Mouse (Mus musculus): ENCODE measurements around the gene Stk4. TPM values are rescaled to one million over a fixed set of nuclear protein-coding genes. Genes with fewer than 3 reads are reported as not detected.

Stk4 gene
- polyA plus RNA-seq, 1 experiment from 2014 or later = 20.9 TPM

DNA sequence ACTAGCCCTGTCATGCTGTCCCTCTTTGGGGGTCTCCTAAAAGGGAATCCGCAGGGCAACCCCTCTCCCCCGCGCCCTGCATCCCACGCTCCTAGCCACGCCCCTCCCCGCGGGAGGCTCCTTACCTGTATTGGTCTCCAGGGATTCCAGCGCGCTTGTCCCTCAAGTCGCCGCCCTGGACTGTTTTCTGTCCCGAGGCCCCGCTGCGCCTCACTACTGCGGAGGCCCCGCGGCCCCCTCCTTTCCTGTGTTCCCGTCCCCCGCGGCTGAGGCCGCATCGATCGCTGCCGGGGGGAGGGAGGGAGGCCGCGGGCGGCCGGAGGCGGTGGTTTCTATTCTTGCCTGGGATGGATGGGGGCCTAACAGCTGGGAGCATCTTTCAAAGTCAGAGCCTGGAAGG is 100.8 kb downstream of the Stk4 start, which contains the start of gene Kcns1:
Kcns1 (minus strand) TSS at position 212 of the 400 bp plus-strand sequence.
- Histone ChIP-seq H3K27ac (ENCODE audit: low read length) (no peak within 1 kb of the TSS), H3K27me3 (ENCODE audit: control insufficient read depth, insufficient read depth, low read length) (peaks cover 61% of the 10 kb centered on the region), H3K4me3 (replicated peaks; ENCODE audit: low read length) (peak within 1 kb of the TSS; percentile 37), H3K9me3 (replicated peaks; ENCODE audit: control insufficient read depth, low read length) (no peaks in the 10 kb centered on the region), H3K9ac (ENCODE audit: low read length) (peak within 1 kb of the TSS; percentile 55), H3K36me3 (ENCODE audit: control insufficient read depth, insufficient read depth, low read length) (no peaks in the 10 kb centered on the region), H3K4me2 (ENCODE audit: low read depth, low read length) (peak within 1 kb of the TSS; percentile 58), H3K4me1 (ENCODE audit: control insufficient read depth, insufficient read depth, low read length) (peaks cover 19% of the 10 kb centered on the region)
- no peak for ATAC-seq (ENCODE audit: insufficient read depth, low FRiP score)
- WGBS = under 1% methylated on average over 29 of the region's 29 CpGs

GRCm38 (mm10) chr2:164173394-164173793 is 103.3 kb downstream of the Stk4 start:
- Histone ChIP-seq H3K9me3 (replicated peaks; ENCODE audit: control insufficient read depth, low read length) (no peaks in the 10 kb centered on the region), H3K36me3 (ENCODE audit: control insufficient read depth, insufficient read depth, low read length) (no peaks in the 10 kb centered on the region), H3K4me3 (replicated peaks; ENCODE audit: low read length) (no peak overlapping the region), H3K9ac (ENCODE audit: low read length) (no peak overlapping the region), H3K4me1 (ENCODE audit: control insufficient read depth, insufficient read depth, low read length) (peaks cover 13% of the 10 kb centered on the region), H3K4me2 (ENCODE audit: low read depth, low read length) (no peak overlapping the region), H3K27me3 (ENCODE audit: control insufficient read depth, insufficient read depth, low read length) (peaks cover 43% of the 10 kb centered on the region), H3K27ac (ENCODE audit: low read length) (no peak overlapping the region)
- ATAC-seq (ENCODE audit: insufficient read depth, low FRiP score) = no peak
- 75% methylated on average over 3 of the region's 3 CpGs for WGBS

- WGBS = 65% methylated on average over 8 of the region's 8 CpGs
- no peak overlapping the region for H3K27ac ChIP-seq (ENCODE audit: low read length)
- H3K4me2 ChIP-seq (ENCODE audit: low read depth, low read length) = no peak overlapping the region
- H3K4me1 ChIP-seq (ENCODE audit: control insufficient read depth, insufficient read depth, low read length) = peaks cover 11% of the 10 kb centered on the region; the same call in 1 of the 2 replicates
- no peak for ATAC-seq (ENCODE audit: insufficient read depth, low FRiP score)
- peaks cover 33% of the 10 kb centered on the region for H3K27me3 ChIP-seq (ENCODE audit: control insufficient read depth, insufficient read depth, low read length)
- no peak overlapping the region for H3K9ac ChIP-seq (ENCODE audit: low read length)
- H3K9me3 ChIP-seq (replicated peaks; ENCODE audit: control insufficient read depth, low read length) = no peaks in the 10 kb centered on the region
- H3K4me3 ChIP-seq (replicated peaks; ENCODE audit: low read length) = no peak overlapping the region
- no peaks in the 10 kb centered on the region for H3K36me3 ChIP-seq (ENCODE audit: control insufficient read depth, insufficient read depth, low read length)
Measured at GRCm38 (mm10) chr2:164174649-164175395, 104.7 kb downstream of the Stk4 start.

- H3K27ac ChIP-seq (ENCODE audit: low read length) = no peak overlapping the region
- ATAC-seq (ENCODE audit: insufficient read depth, low FRiP score) = no peak
- no peak overlapping the region for H3K4me3 ChIP-seq (replicated peaks; ENCODE audit: low read length)
- H3K4me2 ChIP-seq (ENCODE audit: low read depth, low read length) = no peak overlapping the region
- no peak overlapping the region for H3K9ac ChIP-seq (ENCODE audit: low read length)
- H3K9me3 ChIP-seq (replicated peaks; ENCODE audit: control insufficient read depth, low read length) = no peaks in the 10 kb centered on the region
- H3K27me3 ChIP-seq (ENCODE audit: control insufficient read depth, insufficient read depth, low read length) = peaks cover 23% of the 10 kb centered on the region
- 79% methylated on average over 3 of the region's 3 CpGs for WGBS
- peaks cover 8% of the 10 kb centered on the region; the same call in 1 of the 2 replicates for H3K4me1 ChIP-seq (ENCODE audit: control insufficient read depth, insufficient read depth, low read length)
- H3K36me3 ChIP-seq (ENCODE audit: control insufficient read depth, insufficient read depth, low read length) = no peaks in the 10 kb centered on the region
Measured at GRCm38 (mm10) chr2:164175850-164176249, 105.7 kb downstream of the Stk4 start.

- H3K9me3 ChIP-seq (replicated peaks; ENCODE audit: control insufficient read depth, low read length) = no peaks in the 10 kb centered on the region
- ATAC-seq (ENCODE audit: insufficient read depth, low FRiP score) = no peak
- H3K9ac ChIP-seq (ENCODE audit: low read length) = no peak overlapping the region
- H3K4me1 ChIP-seq (ENCODE audit: control insufficient read depth, insufficient read depth, low read length) = peaks cover 4% of the 10 kb centered on the region; the same call in 1 of the 2 replicates
- no peak overlapping the region for H3K4me2 ChIP-seq (ENCODE audit: low read depth, low read length)
- no peaks in the 10 kb centered on the region for H3K36me3 ChIP-seq (ENCODE audit: control insufficient read depth, insufficient read depth, low read length)
- 74% methylated on average over 5 of the region's 5 CpGs for WGBS
- H3K27ac ChIP-seq (ENCODE audit: low read length) = no peak overlapping the region
- H3K4me3 ChIP-seq (replicated peaks; ENCODE audit: low read length) = no peak overlapping the region
- H3K27me3 ChIP-seq (ENCODE audit: control insufficient read depth, insufficient read depth, low read length) = peaks cover 11% of the 10 kb centered on the region
Measured at GRCm38 (mm10) chr2:164177831-164178230, 107.7 kb downstream of the Stk4 start.

DNA sequence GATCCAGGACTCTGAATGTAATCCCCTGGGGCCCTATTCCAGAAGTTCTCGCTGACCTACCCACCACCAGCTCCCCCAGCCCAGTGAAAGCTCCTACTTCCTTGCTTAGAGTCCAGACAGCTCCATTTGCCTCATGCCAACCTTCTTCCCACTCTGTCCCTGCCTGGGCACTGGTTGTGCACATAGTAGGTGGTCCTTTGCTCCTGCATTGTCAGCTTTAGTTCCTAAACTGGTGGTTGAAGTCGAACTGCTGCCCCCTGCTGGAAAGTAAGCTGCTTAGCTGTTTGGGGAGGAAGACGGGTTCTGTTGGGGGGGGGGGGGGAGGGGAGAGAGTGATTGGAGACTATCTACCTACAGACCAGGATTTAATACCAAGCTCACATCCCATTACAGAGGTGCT is 110.0 kb downstream of the Stk4 start:
- Histone ChIP-seq H3K4me2 (ENCODE audit: low read depth, low read length) (no peak overlapping the region), H3K4me1 (ENCODE audit: control insufficient read depth, insufficient read depth, low read length) (no peaks in the 10 kb centered on the region), H3K36me3 (ENCODE audit: control insufficient read depth, insufficient read depth, low read length) (no peaks in the 10 kb centered on the region), H3K4me3 (replicated peaks; ENCODE audit: low read length) (no peak overlapping the region), H3K27me3 (ENCODE audit: control insufficient read depth, insufficient read depth, low read length) (peaks cover 8% of the 10 kb centered on the region), H3K9ac (ENCODE audit: low read length) (no peak overlapping the region), H3K27ac (ENCODE audit: low read length) (no peak overlapping the region), H3K9me3 (replicated peaks; ENCODE audit: control insufficient read depth, low read length) (no peaks in the 10 kb centered on the region)
- no peak for ATAC-seq (ENCODE audit: insufficient read depth, low FRiP score)
- 42% methylated on average over 3 of the region's 3 CpGs for WGBS

DNA sequence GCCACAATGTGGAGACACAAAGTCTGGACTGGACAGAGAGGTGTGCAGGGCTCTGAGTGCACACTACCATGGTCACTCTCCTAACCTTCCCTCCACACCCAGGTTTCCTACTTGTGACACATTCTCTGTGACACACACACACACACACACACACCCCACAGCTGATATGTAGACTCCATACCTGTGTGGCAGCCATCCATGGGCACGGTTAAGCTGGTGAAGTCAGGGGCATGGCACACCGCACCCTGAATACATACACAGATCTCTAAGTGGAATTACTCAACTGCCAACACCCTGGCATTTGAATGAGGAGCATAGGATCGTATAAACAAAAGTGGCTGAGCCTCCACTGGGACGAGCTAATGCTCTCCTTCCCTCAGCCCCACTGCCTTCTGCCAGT is 110.6 kb downstream of the Stk4 start:
- H3K4me1 ChIP-seq (ENCODE audit: control insufficient read depth, insufficient read depth, low read length) = no peaks in the 10 kb centered on the region
- WGBS = 72% methylated on average over 4 of the region's 4 CpGs
- H3K9me3 ChIP-seq (replicated peaks; ENCODE audit: control insufficient read depth, low read length) = no peaks in the 10 kb centered on the region
- H3K27me3 ChIP-seq (ENCODE audit: control insufficient read depth, insufficient read depth, low read length) = peaks cover 8% of the 10 kb centered on the region
- no peaks in the 10 kb centered on the region for H3K36me3 ChIP-seq (ENCODE audit: control insufficient read depth, insufficient read depth, low read length)
- no peak overlapping the region for H3K4me3 ChIP-seq (replicated peaks; ENCODE audit: low read length)
- H3K4me2 ChIP-seq (ENCODE audit: low read depth, low read length) = no peak overlapping the region
- no peak overlapping the region for H3K9ac ChIP-seq (ENCODE audit: low read length)
- no peak overlapping the region; the same call in 1 of the 2 replicates for H3K27ac ChIP-seq (ENCODE audit: low read length)
- no peak for ATAC-seq (ENCODE audit: insufficient read depth, low FRiP score)

GRCm38 (mm10) chr2:164182692-164183255 is 112.7 kb downstream of the Stk4 start, which contains the start of gene Wfdc5:
Gene Wfdc5, minus strand, starts transcription at chr2:164182742.
- no peak for ATAC-seq (ENCODE audit: insufficient read depth, low FRiP score)
- Histone ChIP-seq H3K9ac (ENCODE audit: low read length) (no peak within 1 kb of the TSS), H3K4me3 (replicated peaks; ENCODE audit: low read length) (no peak within 1 kb of the TSS), H3K36me3 (ENCODE audit: control insufficient read depth, insufficient read depth, low read length) (no peaks in the 10 kb centered on the region), H3K4me2 (ENCODE audit: low read depth, low read length) (no peak within 1 kb of the TSS), H3K4me1 (ENCODE audit: control insufficient read depth, insufficient read depth, low read length) (no peaks in the 10 kb centered on the region), H3K27ac (ENCODE audit: low read length) (peak within 1 kb of the TSS; percentile 25; the same call in 1 of the 2 replicates), H3K9me3 (replicated peaks; ENCODE audit: control insufficient read depth, low read length) (no peaks in the 10 kb centered on the region), H3K27me3 (ENCODE audit: control insufficient read depth, insufficient read depth, low read length) (peaks cover 8% of the 10 kb centered on the region)
- WGBS = 75% methylated on average over 7 of the region's 7 CpGs

DNA sequence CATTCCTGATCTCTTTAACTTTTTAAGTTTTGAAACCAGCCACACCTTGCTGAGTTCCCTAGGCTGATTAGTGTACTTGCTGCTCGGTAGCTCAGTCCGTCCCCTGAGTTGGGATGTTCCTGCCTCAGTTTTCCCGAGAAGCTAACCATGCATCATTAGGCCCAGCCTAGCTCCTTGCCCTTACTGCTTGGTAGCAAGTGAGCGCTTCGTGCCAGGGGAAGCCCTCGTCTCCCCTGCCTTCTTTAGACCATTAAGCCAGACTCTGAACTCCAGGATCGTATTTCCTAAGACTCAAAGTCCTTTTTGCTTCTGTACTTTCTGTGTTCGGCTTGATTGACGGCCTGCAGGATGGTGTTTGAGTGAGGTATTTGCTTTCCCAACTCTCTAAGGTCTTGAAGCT is 113.2 kb downstream of the Stk4 start:
- H3K36me3 ChIP-seq (ENCODE audit: control insufficient read depth, insufficient read depth, low read length) = no peaks in the 10 kb centered on the region
- H3K4me1 ChIP-seq (ENCODE audit: control insufficient read depth, insufficient read depth, low read length) = no peaks in the 10 kb centered on the region
- no peak overlapping the region for H3K4me2 ChIP-seq (ENCODE audit: low read depth, low read length)
- H3K4me3 ChIP-seq (replicated peaks; ENCODE audit: low read length) = no peak overlapping the region
- peaks cover 5% of the 10 kb centered on the region; the same call in 1 of the 2 replicates for H3K27me3 ChIP-seq (ENCODE audit: control insufficient read depth, insufficient read depth, low read length)
- H3K9ac ChIP-seq (ENCODE audit: low read length) = no peak overlapping the region
- no peak for ATAC-seq (ENCODE audit: insufficient read depth, low FRiP score)
- WGBS = 59% methylated on average over 9 of the region's 9 CpGs
- H3K9me3 ChIP-seq (replicated peaks; ENCODE audit: control insufficient read depth, low read length) = no peaks in the 10 kb centered on the region
- peak overlapping the region; percentile 25; the same call in 1 of the 2 replicates for H3K27ac ChIP-seq (ENCODE audit: low read length)
